Mouse (Mus musculus) heart, postnatal 25 days (tissue): Measurements from ENCODE around the gene Mospd3. TPM values are rescaled to one million over a fixed set of nuclear protein-coding genes. Genes with fewer than 3 reads are reported as not detected.

ENCODE experiments used
- DNase-seq: peaks from one replicate; pipeline ENCODE4 v3.0.0; 2022; ENCODE audit warnings: low spot score
- intact Hi-C: fragments of 180-260 bp; cut with DNase I; formaldehyde crosslinking; loops from one replicate; pipeline ENCODE4 v1.15.1; 2025
- total RNA-seq, 2 experiments: library from RNA; stranded (reverse); gene quantifications; 2 replicates each; pipeline ENCODE4 v1.2.3; 2021

Gene Mospd3
- 10 to 100 TPM; 16.2 to 17.5 TPM for total RNA-seq

- DNase-seq: peak; percentile 92
- intact Hi-C loops: loop anchor here (2.0 to 5.0 kb wide), 3 partner anchors 68 to 157 kb away; partner anchors contain the start of genes Epo, Gnb2 and Pop7
Measured at GRCm38 (mm10) chr5:137600619-137601364, at the start of gene Mospd3. Gene Mospd3, minus strand, starts transcription at chr5:137601058.

GRCm38 (mm10) chr5:137649669-137650571, 49.1 kb upstream of the Mospd3 start:
- no peak for DNase-seq
- intact Hi-C loops: loop anchor here (5.0 kb wide), 2 partner anchors 118 to 138 kb away; partner anchors contain the start of genes Epo and Gnb2

- DNase-seq: no peak
- intact Hi-C loops: no loop called here
Measured at GRCm38 (mm10) chr5:137649251-137649650, 48.4 kb upstream of the Mospd3 start.

- intact Hi-C loops: no loop called here
Measured at GRCm38 (mm10) chr5:137647827-137648601, 47.2 kb upstream of the Mospd3 start.

GRCm38 (mm10) chr5:137645652-137646091, 44.8 kb upstream of the Mospd3 start, which contains the start of gene Irs3:
Gene Irs3, minus strand, starts transcription at chr5:137645714.
- intact Hi-C loops: no loop called here
- peak; percentile 21 for DNase-seq

More at GRCm38 (mm10) chr5:137647827-137648601, 47.2 kb upstream of the Mospd3 start:
- DNase-seq: no peak

- no peak for DNase-seq
- intact Hi-C loops: no loop called here
Measured at GRCm38 (mm10) chr5:137645091-137645651, 44.3 kb upstream of the Mospd3 start.

GRCm38 (mm10) chr5:137644484-137644883, 43.6 kb upstream of the Mospd3 start:
- intact Hi-C loops: no loop called here
- DNase-seq: no peak

GRCm38 (mm10) chr5:137642886-137643285, 42.0 kb upstream of the Mospd3 start:
- intact Hi-C loops: no loop called here
- no peak for DNase-seq

- intact Hi-C loops: no loop called here
- no peak for DNase-seq
Measured at GRCm38 (mm10) chr5:137641054-137641453, 40.2 kb upstream of the Mospd3 start, which contains the start of gene Sap25. Gene Sap25, plus strand, starts transcription at chr5:137641334.

GRCm38 (mm10) chr5:137639472-137639871, 38.6 kb upstream of the Mospd3 start:
- no peak for DNase-seq
- intact Hi-C loops: no loop called here

- no peak for DNase-seq
- intact Hi-C loops: no loop called here
Measured at GRCm38 (mm10) chr5:137633397-137634084, 32.7 kb upstream of the Mospd3 start.

- intact Hi-C loops: no loop called here
Measured at GRCm38 (mm10) chr5:137631591-137631990, 30.7 kb upstream of the Mospd3 start.

GRCm38 (mm10) chr5:137631171-137631570, 30.3 kb upstream of the Mospd3 start:
- intact Hi-C loops: no loop called here
- peak; percentile 23 for DNase-seq

More at GRCm38 (mm10) chr5:137631591-137631990, 30.7 kb upstream of the Mospd3 start:
- no peak for DNase-seq

- intact Hi-C loops: no loop called here
- peak; percentile 32 for DNase-seq
Measured at GRCm38 (mm10) chr5:137630602-137631001, 29.7 kb upstream of the Mospd3 start.

- intact Hi-C loops: no loop called here
- DNase-seq: no peak
Measured at GRCm38 (mm10) chr5:137629906-137630545, 29.2 kb upstream of the Mospd3 start.

GRCm38 (mm10) chr5:137629306-137629721, 28.5 kb upstream of the Mospd3 start:
- intact Hi-C loops: no loop called here

GRCm38 (mm10) chr5:137628498-137629305, 27.8 kb upstream of the Mospd3 start, which contains the start of the genes Fbxo24, Lrch4 and Gm20605:
Gene Fbxo24, minus strand, starts transcription at chr5:137629002.
Gene Lrch4, plus strand, starts transcription at chr5:137629121.
Gene Gm20605, plus strand, starts transcription at chr5:137629175.
- DNase-seq: peak; percentile 100

More at GRCm38 (mm10) chr5:137629306-137629721, 28.5 kb upstream of the Mospd3 start:
- DNase-seq: no peak

More at GRCm38 (mm10) chr5:137628498-137629305, 27.8 kb upstream of the Mospd3 start, which contains the start of the genes Fbxo24, Lrch4 and Gm20605:
- intact Hi-C loops: no loop called here
